Mouse (Mus musculus) adrenal gland, postnatal 14 days (tissue): ENCODE data around the gene Fbrs. TPM values are rescaled to one million over a fixed set of nuclear protein-coding genes. Genes with fewer than 3 reads are reported as not detected.
"Not testable (repeated sequence)": the region's sequence is repeated elsewhere in the genome, so short reads cannot be mapped to it uniquely, and the experiment has no call there.

Experiments used
- DNase-seq: peaks from one replicate; pipeline ENCODE4 v3.0.0; 2021; ENCODE audit warnings: mixed read lengths
- total RNA-seq: library from RNA; stranded (reverse); gene quantifications from 2 replicates; pipeline ENCODE4 v1.2.3, GENCODE M21; 2021

The Fbrs gene
- total RNA-seq, 1 experiment from 2014 or later: 61.8 TPM

- no peak for DNase-seq
Measured at GRCm38 (mm10) chr7:127475186-127475740, 3.7 kb upstream of the Fbrs start.

GRCm38 (mm10) chr7:127476336-127476735 lies 2.7 kb upstream of the Fbrs start:
- no peak for DNase-seq

GRCm38 (mm10) chr7:127476855-127477254 lies 2.1 kb upstream of the Fbrs start:
- DNase-seq: no peak

GRCm38 (mm10) chr7:127477687-127478634 lies 1.0 kb upstream of the Fbrs start:
- peak; percentile 99 for DNase-seq

GRCm38 (mm10) chr7:127479318-127480225 lies 573 bp downstream of the Fbrs start:
- DNase-seq: peak; percentile 66

- DNase-seq: no peak
Measured at GRCm38 (mm10) chr7:127480321-127480720, 1.3 kb downstream of the Fbrs start.

- no peak for DNase-seq
Measured at GRCm38 (mm10) chr7:127485416-127485815, 6.4 kb downstream of the Fbrs start.

- not testable (repeated sequence) for DNase-seq
Measured at GRCm38 (mm10) chr7:127488364-127488763, 9.4 kb downstream of the Fbrs start.

- no peak for DNase-seq
Measured at GRCm38 (mm10) chr7:127489982-127490381, 11.0 kb downstream of the Fbrs start.

- no peak for DNase-seq
Measured at GRCm38 (mm10) chr7:127491846-127492245, 12.8 kb downstream of the Fbrs start.

GRCm38 (mm10) chr7:127494648-127495047 lies 15.6 kb downstream of the Fbrs start:
- DNase-seq: no peak

- no peak for DNase-seq
Measured at GRCm38 (mm10) chr7:127497382-127497781, 18.4 kb downstream of the Fbrs start.

- peak; percentile 57 for DNase-seq
Measured at GRCm38 (mm10) chr7:127498407-127498806, 19.4 kb downstream of the Fbrs start.

- DNase-seq: no peak
Measured at GRCm38 (mm10) chr7:127508291-127508690, 29.3 kb downstream of the Fbrs start.

- not testable (repeated sequence) for DNase-seq
Measured at GRCm38 (mm10) chr7:127509830-127510229, 30.8 kb downstream of the Fbrs start.

GRCm38 (mm10) chr7:127511241-127511640 lies 32.2 kb downstream of the Fbrs start:
- DNase-seq: no peak

GRCm38 (mm10) chr7:127511808-127512230 lies 32.8 kb downstream of the Fbrs start, which contains the start of gene Srcap:
Gene Srcap (plus strand): TSS chr7:127511983.
- DNase-seq: peak; percentile 97

- DNase-seq: peak; percentile 98
Measured at GRCm38 (mm10) chr7:127512231-127513015, 33.4 kb downstream of the Fbrs start.

GRCm38 (mm10) chr7:127513016-127513390 lies 34.0 kb downstream of the Fbrs start:
- DNase-seq: no peak

- peak; percentile 47 for DNase-seq
Measured at GRCm38 (mm10) chr7:127513781-127514180, 34.8 kb downstream of the Fbrs start.

GRCm38 (mm10) chr7:127515846-127516245 lies 36.8 kb downstream of the Fbrs start:
- no peak for DNase-seq

- no peak for DNase-seq
Measured at GRCm38 (mm10) chr7:127516344-127516743, 37.3 kb downstream of the Fbrs start.
